Mouse (Mus musculus): ENCODE data around the gene Tedc2.

Tedc2 gene

GRCm38 (mm10) chr17:24220435-24221411, at the start of gene Tedc2:
TSS of gene Tedc2 (minus strand) at chr17:24220851.
- DNase-seq = peak; percentile 95

DNA sequence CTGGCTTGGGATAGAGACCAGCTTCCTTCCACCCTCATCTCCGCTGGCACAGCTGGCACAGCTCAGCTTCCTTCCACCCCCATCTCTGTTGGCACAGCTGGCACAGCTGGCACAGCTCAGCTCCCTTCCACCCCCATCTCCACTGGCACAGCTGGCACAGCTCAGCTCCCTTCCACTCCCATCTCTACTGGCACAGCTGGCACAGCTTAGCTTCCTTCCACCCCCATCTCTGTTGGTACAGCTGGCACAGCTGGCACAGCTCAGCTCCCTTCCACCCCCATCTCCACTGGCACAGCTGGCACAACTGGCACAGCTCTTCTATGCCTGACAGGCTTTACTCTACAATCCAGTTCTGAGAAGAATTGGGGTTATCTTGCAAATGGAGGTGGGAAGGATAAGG, 46.5 kb upstream of the Tedc2 start:
- no peak for DNase-seq

- DNase-seq = no peak
These were observed 44.1 kb upstream of the Tedc2 start for GRCm38 (mm10) chr17:24264766-24265165.

DNA sequence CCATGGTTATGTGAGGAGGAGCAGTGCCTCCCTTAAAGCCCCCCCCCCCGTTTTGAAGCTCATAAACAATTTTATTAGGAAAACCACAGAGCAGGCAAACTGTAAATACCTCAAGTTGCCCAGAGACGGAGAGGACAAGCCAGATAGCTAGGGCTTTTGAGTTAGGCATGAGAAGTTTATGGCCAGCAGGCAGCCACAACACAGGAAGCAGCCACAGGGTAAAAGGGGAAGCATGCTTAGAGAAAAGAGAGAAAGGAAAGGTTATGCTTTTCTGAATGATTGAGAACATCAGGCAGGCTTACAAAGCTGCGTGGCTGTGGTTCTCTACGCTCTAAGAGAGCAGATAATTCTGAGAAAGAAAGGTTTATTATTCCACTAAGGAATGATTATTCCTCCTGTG, 39.9 kb upstream of the Tedc2 start:
- DNase-seq = no peak

GRCm38 (mm10) chr17:24259702-24260101, 39.1 kb upstream of the Tedc2 start:
- no peak for DNase-seq

DNA sequence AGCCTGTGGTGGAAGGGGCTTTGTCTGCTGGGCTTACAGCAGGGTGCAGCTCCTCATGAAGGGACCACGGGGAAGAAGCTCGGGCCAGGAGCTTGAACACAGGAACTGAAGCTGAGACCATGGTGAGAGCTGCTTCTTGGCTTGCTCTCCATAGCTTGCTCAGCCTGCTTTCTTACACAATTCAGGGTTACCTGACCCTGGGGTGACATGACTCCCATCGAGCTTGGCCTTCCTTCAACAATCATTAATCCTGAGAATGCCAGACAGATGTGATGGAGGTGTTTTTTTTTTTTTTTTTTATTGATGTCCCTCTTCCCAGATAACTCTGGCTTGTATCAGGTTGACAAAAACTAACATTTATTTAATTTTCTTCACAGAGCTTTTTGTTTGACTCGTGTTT, 38.3 kb upstream of the Tedc2 start:
- no peak for DNase-seq

DNA sequence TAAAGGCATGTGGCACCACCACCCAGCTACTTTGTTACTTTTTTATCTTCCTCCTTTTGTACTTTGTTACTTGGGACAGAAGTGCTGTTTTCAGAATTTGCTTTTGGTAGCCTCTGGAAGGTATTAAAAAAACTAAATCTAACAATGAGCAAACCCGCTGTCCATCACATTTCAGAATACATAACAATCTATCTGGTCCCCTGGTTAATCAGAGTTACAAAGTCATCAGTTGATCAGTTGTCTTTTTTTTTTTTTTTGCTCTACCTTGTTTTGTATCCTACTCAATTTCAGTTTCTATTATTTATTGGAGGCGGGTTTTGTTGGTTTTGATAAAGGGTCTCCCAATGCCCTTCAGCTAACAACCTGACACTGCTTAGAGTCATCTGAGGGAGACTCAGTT, 31.7 kb upstream of the Tedc2 start:
- no peak for DNase-seq

DNA sequence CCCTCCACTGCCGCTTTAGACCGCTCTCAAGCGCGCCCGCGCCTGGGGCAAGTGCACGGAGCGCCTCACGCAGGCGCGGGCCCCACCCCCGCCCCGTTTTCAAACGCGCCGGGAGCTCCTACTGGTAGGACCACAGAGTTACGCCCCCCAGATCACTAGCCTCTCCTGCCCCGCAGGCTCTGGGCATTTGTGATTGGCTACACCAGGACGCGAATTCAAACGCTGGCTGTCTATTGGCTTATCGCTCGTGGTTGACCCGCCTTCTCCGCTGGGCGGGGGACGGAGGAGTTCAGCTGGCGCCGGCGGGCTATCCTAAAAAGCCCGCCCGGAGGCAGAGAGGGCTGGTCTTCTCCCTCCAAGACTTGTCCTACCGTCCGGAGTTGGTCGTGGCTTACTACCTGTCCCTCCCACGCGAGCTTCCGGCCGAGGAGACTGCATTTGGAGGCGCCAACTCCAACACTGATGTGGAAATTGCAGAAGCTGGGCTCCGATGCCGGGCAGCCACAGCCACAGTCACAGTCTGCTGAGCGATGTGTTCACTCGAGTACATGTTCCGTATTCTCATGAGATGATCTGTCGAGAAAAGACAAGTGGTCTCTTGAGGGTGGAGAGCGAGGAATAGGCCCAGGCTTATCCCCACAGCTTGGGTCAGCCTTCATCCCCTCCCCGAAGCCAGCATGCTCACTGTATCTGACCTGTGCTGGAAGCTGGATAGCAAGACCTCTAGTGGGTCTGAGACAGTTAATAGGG, 30.8 kb upstream of the Tedc2 start, which contains the start of gene Ccnf:
Gene Ccnf, minus strand, starts transcription at position 165 of the 750 bp plus-strand sequence.
- peak; percentile 99 for DNase-seq

DNA sequence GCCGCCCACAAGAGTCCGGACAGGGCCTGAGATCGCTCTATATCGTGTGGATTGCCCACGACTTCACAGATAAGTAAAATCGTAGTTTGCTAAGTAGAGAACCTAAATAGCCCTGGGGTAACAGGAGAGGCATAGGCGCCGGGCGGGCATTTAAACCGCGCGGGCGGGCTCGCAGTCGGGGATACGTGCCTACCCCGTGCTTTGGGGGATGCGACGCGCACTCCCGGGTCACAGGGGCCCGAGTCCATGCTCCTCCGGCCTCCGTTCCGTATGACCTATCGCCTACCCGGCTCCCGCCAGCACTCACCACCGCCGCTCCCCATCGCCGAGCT, 30.3 kb upstream of the Tedc2 start:
- DNase-seq = no peak

DNA sequence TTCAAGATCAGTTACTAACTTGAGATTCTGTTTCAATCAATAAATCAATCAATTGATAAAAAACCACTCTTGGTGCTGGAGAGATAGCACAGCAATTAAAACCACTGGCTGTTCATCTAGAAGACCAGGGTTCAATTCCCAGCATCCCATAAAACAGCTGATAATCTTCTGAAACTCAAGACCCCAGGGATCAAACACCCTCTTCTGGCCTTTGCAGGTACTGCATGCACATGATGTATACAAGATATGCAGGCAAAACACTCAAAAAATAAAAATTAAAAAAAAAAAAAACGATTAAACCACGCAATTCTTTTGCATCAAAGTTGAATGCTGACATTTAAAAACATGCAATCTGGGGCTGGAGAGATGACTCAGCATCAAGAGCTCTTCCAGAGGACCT, 28.0 kb upstream of the Tedc2 start:
- no peak for DNase-seq

- no peak for DNase-seq
These were observed 23.4 kb upstream of the Tedc2 start for GRCm38 (mm10) chr17:24244061-24244460.

DNA sequence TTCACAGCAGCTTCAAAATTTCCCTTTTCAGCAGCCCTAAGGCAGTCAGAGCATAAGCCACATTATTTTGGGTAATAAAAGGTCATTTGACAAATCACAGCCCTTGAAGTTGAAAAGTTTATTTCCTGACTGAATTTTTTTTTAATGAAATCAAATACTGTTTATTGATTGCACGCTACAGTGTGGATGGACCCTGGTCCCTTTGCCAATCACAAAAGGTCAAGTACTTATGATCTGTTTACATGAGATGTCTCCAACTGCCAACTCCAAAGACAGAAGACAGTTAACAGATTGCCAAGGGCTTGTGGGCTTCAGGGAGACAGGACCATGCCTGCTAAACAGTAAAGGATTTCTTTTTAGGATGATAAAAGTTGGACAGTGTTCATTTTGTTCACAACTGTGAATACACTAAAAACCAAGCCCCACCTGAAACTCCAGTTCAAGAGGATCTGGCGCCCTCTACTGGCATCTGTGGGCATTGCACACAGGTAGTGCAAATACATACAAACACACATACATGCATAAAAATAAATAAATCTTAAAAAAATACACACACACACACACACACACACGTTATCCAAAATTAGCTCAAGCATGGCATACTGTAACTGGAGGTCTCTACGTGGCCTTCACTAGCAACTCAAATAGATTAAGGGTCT, 22.8 kb upstream of the Tedc2 start:
- DNase-seq = peak; percentile 37

DNA sequence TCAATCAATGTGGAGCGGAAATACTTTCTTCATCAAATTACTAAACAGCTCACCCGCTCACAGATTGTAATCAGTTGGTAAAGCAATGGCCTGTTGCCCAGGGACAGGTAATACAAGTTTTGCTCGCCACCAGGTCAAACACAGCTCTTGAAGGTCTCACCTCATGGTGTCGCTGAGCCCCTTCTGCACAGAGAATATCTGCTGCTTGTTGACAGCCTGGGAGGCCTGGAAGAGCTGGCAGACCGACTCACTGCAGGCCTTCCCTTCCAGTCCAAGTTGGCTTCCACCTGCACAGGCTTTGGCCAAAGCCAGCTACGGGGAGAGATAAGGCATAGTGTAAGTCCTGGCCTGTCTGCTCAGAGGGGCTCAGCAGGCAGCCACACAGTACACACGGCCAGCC, 16.3 kb upstream of the Tedc2 start:
- DNase-seq = no peak

- no peak for DNase-seq
These were observed 15.8 kb upstream of the Tedc2 start for GRCm38 (mm10) chr17:24236479-24236878.

DNA sequence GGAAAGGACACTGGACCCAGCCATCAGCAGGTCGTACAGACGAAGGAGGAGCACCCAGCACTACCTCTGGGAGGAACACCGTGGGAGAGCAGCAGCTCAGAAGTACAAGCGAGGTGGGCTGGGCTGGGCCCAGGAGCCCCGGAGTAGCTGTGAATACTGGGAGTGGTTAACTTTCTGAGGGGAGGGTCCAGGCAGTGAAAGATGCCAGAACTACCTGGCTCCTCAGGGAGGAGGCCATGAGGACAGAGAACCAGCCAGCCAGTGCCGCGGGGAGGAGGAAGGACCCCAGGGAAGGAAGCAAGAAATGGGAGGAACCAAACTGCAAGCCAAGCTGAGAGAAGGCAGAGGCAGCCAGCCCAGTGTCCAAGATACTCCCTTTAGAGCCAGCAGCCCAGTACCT, 7.3 kb upstream of the Tedc2 start:
- no peak for DNase-seq

GRCm38 (mm10) chr17:24226721-24227120, 6.1 kb upstream of the Tedc2 start:
- no peak for DNase-seq

GRCm38 (mm10) chr17:24225851-24226250, 5.2 kb upstream of the Tedc2 start:
- no peak for DNase-seq

- no peak for DNase-seq
These were observed 4.1 kb upstream of the Tedc2 start for GRCm38 (mm10) chr17:24224741-24225140.

DNA sequence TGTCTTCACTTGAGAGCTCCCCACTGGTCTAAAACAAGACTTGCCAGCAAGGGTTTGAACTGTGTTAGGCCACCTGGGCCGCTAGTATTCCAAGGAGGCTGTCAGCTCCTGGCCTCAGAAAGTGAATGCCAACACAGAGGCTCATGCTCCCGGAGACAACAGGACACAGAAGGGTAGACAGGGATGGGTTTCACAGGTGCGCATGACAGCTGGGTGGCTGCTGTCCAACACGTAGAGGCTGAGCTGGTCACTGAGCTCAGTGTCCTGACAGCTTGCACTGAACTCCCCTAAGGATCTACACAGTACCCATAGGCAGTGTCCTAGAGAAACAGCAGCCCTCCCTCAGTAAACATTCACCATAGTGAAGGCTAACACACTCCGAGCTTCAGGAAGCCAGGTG, 2.9 kb upstream of the Tedc2 start:
- DNase-seq = no peak

DNA sequence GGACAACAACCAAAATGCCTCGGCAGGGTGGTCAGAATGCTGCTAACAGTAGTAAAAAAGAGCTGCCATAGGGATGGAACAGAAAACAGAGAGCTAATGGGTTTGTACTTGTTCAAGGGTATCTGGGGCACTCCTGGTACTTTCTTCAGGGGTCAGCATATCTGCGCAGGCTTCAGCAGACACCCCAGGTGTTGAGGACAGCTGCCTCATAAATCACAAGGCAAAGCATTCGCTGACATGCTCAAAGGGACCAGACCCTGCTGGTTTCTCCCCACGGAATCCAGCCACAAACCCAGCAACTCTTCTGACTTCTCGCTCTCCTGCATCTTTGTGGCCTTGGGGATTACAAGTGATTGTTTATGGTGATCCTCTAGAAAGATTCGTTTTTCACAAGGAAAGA, 2.0 kb upstream of the Tedc2 start:
- DNase-seq = no peak

DNA sequence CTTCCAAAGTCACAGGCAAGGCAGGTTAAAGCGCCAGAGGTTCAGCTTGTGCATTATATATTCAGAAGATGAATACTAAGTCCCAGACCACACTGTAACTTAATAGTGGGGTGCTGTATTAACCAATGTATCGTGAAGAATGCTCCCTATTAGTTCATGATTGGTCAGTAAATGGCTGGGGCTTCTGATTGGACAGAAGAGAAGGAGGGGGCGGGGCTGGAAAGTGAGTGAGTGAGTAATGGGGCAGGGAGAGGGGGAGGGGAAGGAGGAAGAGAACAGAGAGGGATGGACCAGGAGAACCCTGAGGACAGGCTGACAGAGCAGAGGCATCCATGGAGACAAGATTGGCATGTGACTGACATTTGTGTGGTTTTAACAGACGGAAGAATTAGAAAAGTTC, 3.8 kb downstream of the Tedc2 start:
- DNase-seq = peak; percentile 47

DNA sequence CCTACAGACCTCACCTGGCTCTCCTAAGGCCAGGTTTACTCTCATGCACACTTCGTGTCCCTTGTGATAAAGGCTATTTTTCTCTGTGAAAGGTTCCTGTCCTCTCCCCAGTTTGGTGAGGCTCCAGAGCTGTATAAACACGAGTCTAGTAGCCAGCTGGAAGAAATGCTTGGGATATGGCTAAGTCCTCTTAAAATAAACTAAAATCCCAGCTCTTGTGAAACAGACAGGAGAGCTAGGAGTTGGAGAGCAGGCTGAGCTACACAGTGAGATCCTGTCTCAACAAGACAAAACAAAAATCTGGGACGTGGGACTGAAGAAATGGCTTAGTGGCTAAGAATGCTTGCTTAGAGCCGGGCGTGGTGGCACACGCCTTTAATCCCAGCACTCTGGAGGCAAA, 7.5 kb downstream of the Tedc2 start:
- DNase-seq = no peak

DNA sequence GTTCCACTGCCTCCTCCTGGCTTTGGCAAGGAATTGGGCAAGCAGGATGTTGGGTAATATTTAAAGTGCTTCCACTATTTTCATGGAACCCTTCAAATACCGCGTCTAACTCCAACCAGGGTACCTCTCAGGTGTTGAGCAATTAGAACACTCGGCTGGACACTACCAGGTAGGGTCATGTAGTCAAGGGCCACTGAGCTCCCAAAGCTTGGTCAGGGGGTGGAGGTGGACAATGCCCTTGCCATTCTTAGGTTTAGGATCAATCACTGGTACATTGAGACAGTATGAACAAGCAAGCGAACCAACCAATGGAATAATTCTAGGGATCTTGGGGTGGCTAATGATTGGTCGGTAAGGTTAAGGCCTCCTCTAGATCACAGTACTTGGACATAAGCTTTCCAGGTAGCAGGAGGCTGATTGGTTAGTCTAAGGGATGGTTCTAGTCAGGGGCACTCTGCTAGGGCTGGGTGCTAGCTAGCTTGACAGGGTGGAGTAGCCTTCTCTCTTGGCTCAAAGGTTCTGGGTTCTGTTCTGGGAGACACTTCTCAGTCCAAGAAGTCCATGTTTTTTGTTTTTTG, 8.1 kb downstream of the Tedc2 start:
- DNase-seq = no peak

Measured in embryo, embryonic 11 days (tissue).